1 mouse cellular context compared by ENCODE assay signal in the genomic region with DNA sequence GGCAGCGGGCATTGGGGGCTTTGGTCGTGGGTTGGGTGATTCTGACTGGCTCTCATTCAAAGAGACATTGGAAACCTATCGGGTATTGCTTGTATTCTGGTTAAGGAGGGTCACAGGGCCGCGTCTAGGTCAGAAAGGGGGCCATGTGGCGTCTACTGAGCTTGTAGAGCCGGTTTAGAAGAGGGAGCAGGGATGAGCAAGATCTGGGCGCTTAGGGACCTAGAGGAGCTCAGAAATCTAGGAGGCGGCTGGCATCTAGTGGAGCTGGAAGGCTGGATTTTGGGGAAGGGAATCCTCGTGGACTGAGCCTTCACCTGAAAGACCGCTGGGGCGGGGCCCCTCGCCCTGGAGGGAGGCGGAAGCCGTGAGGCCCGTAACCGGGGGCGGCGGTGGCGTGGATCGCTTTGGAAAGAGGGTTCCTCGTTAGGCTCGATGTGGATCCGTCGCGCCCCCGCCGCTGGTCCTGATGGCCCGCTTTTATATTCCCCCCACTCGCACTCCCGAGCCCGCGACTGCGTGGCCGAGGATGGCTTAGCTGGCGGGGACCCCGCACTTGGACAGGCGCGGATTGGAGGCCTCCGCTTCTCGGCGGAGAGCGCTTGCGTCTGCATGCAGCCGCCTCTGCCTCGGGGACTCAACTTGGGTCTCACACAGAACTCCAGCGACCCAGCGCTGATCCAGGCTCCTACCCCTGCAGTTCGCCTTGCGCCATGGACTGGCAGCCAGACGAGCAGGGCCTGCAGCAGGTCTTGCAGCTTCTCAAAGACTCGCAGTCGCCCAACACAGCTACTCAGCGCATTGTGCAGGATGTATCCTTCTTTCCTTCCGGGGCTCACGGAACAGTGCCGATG.
TF ChIP-seq lines count a peak whose summit lies in the region.

No protein-coding gene starts in this region.

TF ChIP-seq in MEL, 35 proteins besides CTCF, POLR2A, EP300 and RAD21:
- TF ChIP-seq ETS1 (IDR thresholded peaks at IDR 0.05; ENCODE audit: low read depth, low read length) (no peak), MXI1 (IDR thresholded peaks at IDR 0.05; ENCODE audit: low read depth, low read length) (peak; percentile 67), TCF12 (IDR thresholded peaks at IDR 0.05; ENCODE audit: low read depth, low read length) (no peak), MYB (IDR thresholded peaks at IDR 0.05; ENCODE audit: low read depth, low read length) (no peak), ELF1 (IDR thresholded peaks at IDR 0.05; ENCODE audit: low read depth, low read length) (no peak), CHD2 (IDR thresholded peaks at IDR 0.05; ENCODE audit: low read length) (no peak), ZNF384 (IDR thresholded peaks at IDR 0.05; ENCODE audit: low read depth, low read length) (0 out of 2 replicates have a peak, but pooled peaks have one; percentile 17), BHLHE40 (IDR thresholded peaks at IDR 0.05; ENCODE audit: borderline replicate concordance, low read depth, low read length) (no peak), ZKSCAN1 (IDR thresholded peaks at IDR 0.05; ENCODE audit: low read depth, low read length) (no peak), POLR2AphosphoS2 (IDR thresholded peaks at IDR 0.05; ENCODE audit: low read length) (no peak), GABPA (IDR thresholded peaks at IDR 0.05; ENCODE audit: low read depth, low read length) (no peak), TBP (IDR thresholded peaks at IDR 0.05; ENCODE audit: low read depth, low read length) (peak; percentile 48; the same call in 1 of the 2 replicates), SIN3A (IDR thresholded peaks at IDR 0.05; ENCODE audit: low read length) (peak; percentile 43), KAT2A (conservative IDR thresholded peaks at IDR 0.05; ENCODE audit: low read depth, low read length) (no peak), GATA1 (IDR thresholded peaks at IDR 0.05; ENCODE audit: low read depth, low read length) (no peak), UBTF (IDR thresholded peaks at IDR 0.05; ENCODE audit: borderline replicate concordance, insufficient read depth, low read depth, low read length) (no peak), MEF2A (IDR thresholded peaks at IDR 0.05; ENCODE audit: extremely low read depth, insufficient replicate concordance, low read depth, low read length, poor library complexity, severe bottlenecking) (no peak), JUND (IDR thresholded peaks at IDR 0.05; ENCODE audit: low read depth, low read length) (no peak), MAX (IDR thresholded peaks at IDR 0.05; ENCODE audit: low read length) (peak; percentile 58), POLR2AphosphoS5 (IDR thresholded peaks at IDR 0.05; ENCODE audit: borderline replicate concordance, low read depth, low read length) (no peak), ZC3H11A (IDR thresholded peaks at IDR 0.05; ENCODE audit: low read depth, low read length) (no peak), HCFC1 (IDR thresholded peaks at IDR 0.05; ENCODE audit: low read depth, low read length) (no peak), MAZ (IDR thresholded peaks at IDR 0.05; ENCODE audit: low read depth, low read length) (peak; percentile 59), USF1 (IDR thresholded peaks at IDR 0.05; ENCODE audit: low read depth, low read length) (no peak), NRF1 (IDR thresholded peaks at IDR 0.05; ENCODE audit: insufficient read depth, low read depth, low read length, poor library complexity, severe bottlenecking) (no peak), USF2 (IDR thresholded peaks at IDR 0.05; ENCODE audit: borderline replicate concordance in 1 of 2, insufficient read depth in 1 of 2, low read depth in 1 of 2, low read length in 2 of 2) (no peak), ZMIZ1 (IDR thresholded peaks at IDR 0.05; ENCODE audit: low read depth, low read length) (0 out of 2 replicates have a peak, but pooled peaks have one; percentile 28), TAL1 (IDR thresholded peaks at IDR 0.05; ENCODE audit: low read length) (no peak), MYC (IDR thresholded peaks at IDR 0.05; ENCODE audit: low read depth, low read length) (peak; percentile 59; the same call in 1 of the 2 replicates), SMC3 (IDR thresholded peaks at IDR 0.05; ENCODE audit: low read depth, low read length) (no peak), NELFE (IDR thresholded peaks at IDR 0.05; ENCODE audit: low read depth, low read length) (peak; percentile 15; the same call in 1 of the 2 replicates), E2F4 (IDR thresholded peaks at IDR 0.05; ENCODE audit: borderline replicate concordance, low read depth, low read length) (no peak), MAFK (IDR thresholded peaks at IDR 0.05; ENCODE audit: borderline replicate concordance, low read depth, low read length) (no peak), CHD1 (IDR thresholded peaks at IDR 0.05; ENCODE audit: low read depth, low read length) (no peak; the same call in 1 of the 2 replicates)
